Comparison of ENCODE assay signal across 8 mouse cellular contexts in genomic region chr6:88723806-88724312, GRCm38 (mm10). TPM values are rescaled to one million over a fixed set of nuclear protein-coding genes. Genes with fewer than 3 reads are reported as not detected.
DNase-seq lines count a peak whose midpoint lies in the region; ATAC-seq and TF ChIP-seq lines count a peak whose summit lies in the region.

No protein-coding gene starts in this region.

- no peaks in the 10 kb centered on the region for H3K27me3 ChIP-seq in kidney, embryonic 16.5 days (ENCODE audit: insufficient read depth, low read length)
- no peaks in the 10 kb centered on the region; the same call in 1 of the 2 replicates for H3K27me3 ChIP-seq in hindbrain, embryonic 15.5 days
- no peaks in the 10 kb centered on the region for H3K27me3 ChIP-seq in midbrain, postnatal 0 days (ENCODE audit: insufficient read depth, low read length)

- H3K4me1 ChIP-seq in kidney, embryonic 16.5 days (ENCODE audit: insufficient read depth, low read length), result peaks cover 21% of the 10 kb centered on the region
- 0 out of 2 replicates have a peak, but pooled peaks cover 3% of the 10 kb centered on the region for H3K4me1 ChIP-seq in cortical plate, adult 2 months (ENCODE audit: control insufficient read depth, insufficient read depth, low read length)
- peaks cover 27% of the 10 kb centered on the region for H3K4me1 ChIP-seq in hindbrain, embryonic 15.5 days (replicated peaks)
- peaks cover 2% of the 10 kb centered on the region; the same call in 1 of the 2 replicates for H3K4me1 ChIP-seq in midbrain, postnatal 0 days (ENCODE audit: insufficient read depth, low read length)

- H3K4me3 ChIP-seq in kidney, embryonic 16.5 days (ENCODE audit: low read length), result peak overlapping the region; percentile 71
- peak overlapping the region; percentile 99 for H3K4me3 ChIP-seq in cortical plate, adult 2 months (ENCODE audit: insufficient read depth, low read length)
- peak overlapping the region; percentile 57 for H3K4me3 ChIP-seq in hindbrain, embryonic 15.5 days
- peak overlapping the region; percentile 61 for H3K4me3 ChIP-seq in midbrain, postnatal 0 days (ENCODE audit: low read depth, low read length)

- no peak for TF ChIP-seq CTCF in cortical plate, adult 2 months (IDR thresholded peaks at IDR 0.05; ENCODE audit: extremely low read depth, insufficient read depth, low read length)
- no peak for TF ChIP-seq CTCF in midbrain, postnatal 0 days (IDR thresholded peaks at IDR 0.05)

- peak overlapping the region; percentile 32; the same call in 1 of the 2 replicates for H3K27ac ChIP-seq in kidney, embryonic 16.5 days (ENCODE audit: low read length)
- no peak overlapping the region for H3K27ac ChIP-seq in cortical plate, adult 2 months (ENCODE audit: insufficient read depth, low read length)
- peak overlapping the region; percentile 80 for H3K27ac ChIP-seq in hindbrain, embryonic 15.5 days (replicated peaks)
- H3K27ac ChIP-seq in midbrain, postnatal 0 days (ENCODE audit: low read depth, low read length), result peak overlapping the region; percentile 57; the same call in 1 of the 2 replicates

- peak overlapping the region; percentile 98 for H3K4me2 ChIP-seq in kidney, embryonic 16.5 days (replicated peaks; ENCODE audit: low read depth, low read length)
- H3K4me2 ChIP-seq in hindbrain, embryonic 15.5 days, result peak overlapping the region; percentile 97
- H3K4me2 ChIP-seq in midbrain, postnatal 0 days (ENCODE audit: low read depth, low read length, poor library complexity, severe bottlenecking), result peak overlapping the region; percentile 91

- no peaks in the 10 kb centered on the region for H3K36me3 ChIP-seq in kidney, embryonic 16.5 days (ENCODE audit: insufficient read depth, low read length)
- no peaks in the 10 kb centered on the region for H3K36me3 ChIP-seq in hindbrain, embryonic 15.5 days
- H3K36me3 ChIP-seq in midbrain, postnatal 0 days (ENCODE audit: insufficient read depth, low read length), result no peaks in the 10 kb centered on the region

- no peaks in the 10 kb centered on the region for H3K9me3 ChIP-seq in kidney, embryonic 16.5 days (ENCODE audit: low read length)
- no peaks in the 10 kb centered on the region for H3K9me3 ChIP-seq in hindbrain, embryonic 15.5 days
- no peaks in the 10 kb centered on the region for H3K9me3 ChIP-seq in midbrain, postnatal 0 days (ENCODE audit: low read length)

- intact Hi-C loops in left cerebral cortex, postnatal 25 days (cut with DNase I), result no loop called here

- H3K9ac ChIP-seq in kidney, embryonic 16.5 days (replicated peaks; ENCODE audit: low read length), result peak overlapping the region; percentile 74
- H3K9ac ChIP-seq in hindbrain, embryonic 15.5 days, result peak overlapping the region; percentile 81
- peak overlapping the region; percentile 63 for H3K9ac ChIP-seq in midbrain, postnatal 0 days (replicated peaks; ENCODE audit: low read length, poor library complexity, severe bottlenecking)

- ATAC-seq in kidney, embryonic 16.5 days (ENCODE audit: low FRiP score, low TSS enrichment), result peak; percentile 55
- ATAC-seq in hindbrain, embryonic 15.5 days (ENCODE audit: low FRiP score, low read depth), result peak; percentile 78
- ATAC-seq in midbrain, postnatal 0 days (ENCODE audit: low FRiP score), result peak; percentile 69; the same call in 1 of the 2 replicates
- no peak for ATAC-seq in frontal cortex, adult (ENCODE audit: low TSS enrichment)

- DNase-seq in kidney, postnatal 36 days, result no peak
- no peak for DNase-seq in midbrain, postnatal 0 days (ENCODE audit: low spot score)
- DNase-seq in left cerebral cortex, postnatal 25 days (ENCODE audit: low spot score in 2 of 2), result no peak
- DNase-seq in testis, postnatal 10 days (ENCODE audit: low spot score), result no peak

- no peak for TF ChIP-seq POLR2A in cortical plate, adult 2 months (IDR thresholded peaks at IDR 0.05; ENCODE audit: extremely low read depth, insufficient read depth, low read length)

- 26% methylated on average over 14 of the region's 14 CpGs for WGBS in kidney, embryonic 16.5 days
- 28% methylated on average over 14 of the region's 14 CpGs for WGBS in hindbrain, embryonic 15.5 days
- WGBS in midbrain, postnatal 0 days, result 33% methylated on average over 13 of the region's 14 CpGs

RNA-seq across cellular contexts. Expression of gene Mgll, which starts 0.4 kb away (rescaled TPM):
- polyA plus RNA-seq in kidney, embryonic 16.5 days (2015; fragmentation: Nextera tagmentation; extraction: Ambion mirVana), result 40.2 and 48.0 TPM in 2 replicates
- polyA plus RNA-seq in cortical plate, adult 2 months (2012; rRNA removed), result 220 TPM in 2 replicates
- 54.3 and 59.0 TPM in 2 replicates for polyA plus RNA-seq in hindbrain, embryonic 15.5 days (2015; fragmentation: Nextera tagmentation; extraction: Ambion mirVana)
- total RNA-seq in midbrain, postnatal 0 days (2014; rRNA removed), result 48.7 and 50.6 TPM in 2 replicates
- 62.3 and 75.3 TPM in 2 replicates for polyA plus RNA-seq in midbrain, postnatal 0 days (2015; fragmentation: Nextera tagmentation; extraction: Ambion mirVana)
- total RNA-seq in left cerebral cortex, postnatal 25 days (2021), result 100 to 1,000 TPM; 185 to 205 TPM
